Mouse (Mus musculus): ENCODE results near the gene Rybp.

DNA sequence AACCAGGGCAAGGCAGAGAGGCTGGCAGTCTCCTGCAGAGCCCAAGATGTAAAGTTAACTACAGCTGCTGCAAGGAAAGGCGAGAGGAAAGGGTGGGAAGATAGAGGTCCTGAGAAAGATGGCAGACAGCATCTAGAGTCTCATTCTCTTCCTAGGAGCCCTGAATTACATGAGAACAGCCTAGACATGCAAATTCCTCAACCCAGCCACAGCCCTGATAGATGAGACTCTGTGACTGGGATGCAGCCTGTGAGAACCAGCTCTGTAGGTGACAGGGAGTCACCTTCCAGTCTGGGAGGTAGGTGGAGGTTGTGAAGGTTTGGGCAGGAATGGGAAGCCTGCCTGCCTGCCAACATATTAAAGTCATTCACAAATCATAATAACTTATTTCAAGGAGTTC is 81.0 kb downstream of the Rybp start:
- no peak for TF ChIP-seq TAL1 (IDR thresholded peaks at IDR 0.05; ENCODE audit: low read length)
- no peak for TF ChIP-seq GATA1 (IDR thresholded peaks at IDR 0.05; ENCODE audit: low read length)
